Mouse (Mus musculus) small intestine, adult 2 months (tissue): ENCODE data around the gene Cts6.

Experiments used
- CTCF ChIP-seq: fragments of 200-500 bp; IDR thresholded peaks from 2 replicates; pipeline ENCODE4 v1.5.1; 2012; ENCODE audit warnings: low read depth, mild to moderate bottlenecking, control low read depth, inconsistent platforms, low read length, moderate library complexity, mixed read lengths; ENCODE audit not compliant: insufficient replicate concordance, insufficient read length; ENCODE audit errors: extremely low read depth
- POLR2A ChIP-seq: fragments of 200-500 bp; IDR thresholded peaks from 2 replicates; pipeline ENCODE4 v1.6.1; 2012; ENCODE audit warnings: low read depth, mild to moderate bottlenecking, control low read depth, inconsistent platforms, low read length, moderate library complexity

- no peak for TF ChIP-seq POLR2A
- TF ChIP-seq CTCF, result no peak
These were observed 38.6 kb downstream of the Cts6 start for GRCm38 (mm10) chr13:61164622-61165021.
